Mouse (Mus musculus): ENCODE measurements around the gene Olfr957.

GRCm38 (mm10) chr9:39515531-39515930 lies at the start of gene Olfr957:
- TF ChIP-seq CTCF (conservative IDR thresholded peaks at IDR 0.05; ENCODE audit: low read length): no peak
- TF ChIP-seq NANOG (IDR thresholded peaks at IDR 0.05; ENCODE audit: borderline replicate concordance, low read length): no peak
